Mouse (Mus musculus) large intestine, adult 2 months (tissue): ENCODE measurements around the gene Snx20. TPM values are rescaled to one million over a fixed set of nuclear protein-coding genes. Genes with fewer than 3 reads are reported as not detected.

Source experiments
- DNase-seq: peaks from one replicate; pipeline ENCODE4 v3.0.0-alpha.2; 2012; ENCODE audit warnings: low read depth, low spot score
- WGBS: fragments of 180-500 bp; shearing (Covaris S2); methylation state at CpG from one replicate; pipeline ENCODE4 v1.1.7; 2018; 5-methylcytosine and 5-hydroxymethylcytosine counted together
- polyA plus RNA-seq: library from polyadenylated mRNA; depleted of rRNA; stranded (reverse); fragments of >200 nt; gene quantifications from 2 replicates; pipeline ENCODE4 v1.2.3, GENCODE M21; 2012

Gene Snx20
- polyA plus RNA-seq, 1 experiment: 21.3 TPM

DNA sequence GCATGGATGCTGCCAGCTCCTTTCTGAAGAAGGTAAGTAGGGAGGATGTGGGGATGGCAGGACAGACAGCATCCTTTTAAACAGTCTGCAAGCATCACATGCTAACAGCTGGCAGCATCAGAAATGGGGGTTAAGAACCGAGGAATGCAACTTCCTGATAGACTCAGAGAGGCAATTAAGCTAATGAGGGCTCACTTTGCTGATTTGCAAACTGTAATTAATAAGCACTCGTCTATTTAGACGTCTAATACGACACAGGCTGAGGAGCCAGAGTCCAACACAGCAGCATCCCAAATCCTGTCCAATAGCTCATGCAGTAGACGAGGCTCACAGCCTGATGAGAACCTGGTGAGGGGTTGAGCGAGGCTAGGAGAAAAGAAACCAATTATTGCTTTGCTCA, 25.7 kb downstream of the Snx20 start:
- 69% methylated on average over 6 of the region's 6 CpGs for WGBS
- no peak for DNase-seq

DNA sequence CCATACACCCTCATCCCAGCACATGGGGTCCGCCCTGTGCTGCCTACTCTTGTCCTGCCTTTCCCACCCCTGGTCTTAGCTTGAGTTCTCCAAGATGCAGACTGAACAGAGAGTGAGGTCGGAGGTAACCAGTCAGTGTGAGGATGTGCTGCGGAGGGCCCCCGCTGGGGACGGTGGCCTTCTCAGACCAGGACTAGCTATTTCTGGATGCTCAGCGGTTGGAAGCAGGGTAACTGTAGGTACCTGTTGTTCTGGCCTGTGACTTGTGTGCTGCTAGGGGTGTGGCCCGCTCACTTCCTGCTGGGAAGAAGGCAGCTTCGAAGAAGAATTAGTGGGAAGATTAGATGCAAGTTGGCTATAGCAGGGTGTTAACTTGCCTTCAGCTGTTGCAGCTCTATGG, 26.9 kb downstream of the Snx20 start:
- no peak for DNase-seq
- 80% methylated on average over 8 of the region's 8 CpGs for WGBS

DNA sequence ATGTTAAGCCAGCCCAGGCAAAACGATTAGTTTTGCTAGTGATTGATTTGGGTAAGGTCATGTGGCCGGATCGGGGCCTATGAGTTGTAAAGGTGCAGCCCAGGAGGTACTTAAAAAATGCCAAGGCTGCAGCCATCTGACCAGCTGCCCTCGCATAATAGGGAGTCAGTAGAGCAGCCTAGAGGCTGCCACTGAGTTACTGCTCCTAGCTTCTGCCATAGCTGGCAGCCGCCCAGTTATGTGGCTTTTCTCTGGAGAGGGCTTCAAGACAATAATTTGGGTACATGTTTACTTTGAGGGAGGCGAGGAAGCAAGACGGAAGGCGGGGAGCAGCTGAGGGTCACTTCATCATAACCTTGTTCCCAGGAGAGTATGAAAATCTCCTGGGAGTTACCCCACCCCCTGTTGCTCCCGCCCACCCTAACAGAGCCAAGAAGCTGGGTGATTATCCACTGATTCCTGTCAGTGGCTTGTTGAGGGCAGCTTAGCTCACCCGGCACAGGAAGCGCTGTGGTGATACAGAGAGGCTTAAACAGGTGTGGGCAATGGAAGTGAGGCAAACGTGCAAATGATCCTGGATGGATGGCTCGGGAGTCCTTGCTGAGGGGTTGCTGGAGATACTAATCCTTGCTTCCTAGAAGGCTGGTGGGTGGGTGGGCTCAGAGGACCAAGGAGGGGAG, 30.4 kb downstream of the Snx20 start:
- DNase-seq: no peak
- WGBS: 27% methylated on average over 13 of the region's 13 CpGs

DNA sequence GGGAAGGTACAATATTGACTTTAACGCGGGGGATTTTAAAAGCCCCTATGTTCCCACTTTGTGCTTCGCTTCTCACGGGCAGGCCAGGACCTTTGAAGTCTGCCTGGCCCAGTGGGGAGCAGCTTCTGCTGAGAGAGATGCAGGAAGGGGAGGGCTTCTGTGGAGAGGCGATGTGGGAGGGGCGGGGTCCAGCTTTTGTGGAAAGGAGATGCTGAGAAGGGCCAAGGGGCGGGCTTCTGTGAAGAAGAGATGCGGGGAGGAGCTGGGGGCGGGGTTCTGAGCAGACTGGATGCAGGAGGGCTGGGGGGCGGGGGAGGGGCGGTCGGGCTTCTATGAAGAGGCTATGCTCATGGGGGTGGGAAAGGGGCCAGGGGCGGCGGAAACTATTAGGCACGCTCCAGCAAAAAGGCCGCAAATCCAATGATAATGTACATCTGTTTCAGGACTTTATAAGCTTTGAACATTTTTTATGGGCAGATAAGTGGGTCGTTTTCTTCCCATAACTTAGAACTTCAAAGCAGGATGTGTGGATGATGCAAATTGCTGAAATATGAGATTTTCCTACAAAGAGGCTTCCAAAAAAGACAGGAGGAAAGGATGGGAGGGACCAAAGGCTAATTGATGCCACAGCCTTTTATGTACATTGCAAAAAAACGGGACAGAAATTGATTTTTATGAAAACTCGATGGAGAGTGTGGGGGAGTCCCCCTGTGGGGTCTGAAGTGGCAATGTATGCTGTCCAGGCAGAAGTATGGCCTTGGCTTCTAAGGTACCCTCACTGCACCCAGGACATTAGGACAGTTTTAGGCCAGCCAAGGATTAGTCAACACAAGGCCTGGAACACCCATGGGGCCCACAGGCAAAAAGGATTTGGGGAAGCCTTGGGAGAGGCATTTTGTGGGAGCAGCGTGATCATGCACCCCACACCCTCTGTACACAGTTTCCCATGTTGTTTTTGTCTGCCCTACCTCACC, 31.6 kb downstream of the Snx20 start:
- DNase-seq: no peak
- 23% methylated on average over 20 of the region's 20 CpGs for WGBS

DNA sequence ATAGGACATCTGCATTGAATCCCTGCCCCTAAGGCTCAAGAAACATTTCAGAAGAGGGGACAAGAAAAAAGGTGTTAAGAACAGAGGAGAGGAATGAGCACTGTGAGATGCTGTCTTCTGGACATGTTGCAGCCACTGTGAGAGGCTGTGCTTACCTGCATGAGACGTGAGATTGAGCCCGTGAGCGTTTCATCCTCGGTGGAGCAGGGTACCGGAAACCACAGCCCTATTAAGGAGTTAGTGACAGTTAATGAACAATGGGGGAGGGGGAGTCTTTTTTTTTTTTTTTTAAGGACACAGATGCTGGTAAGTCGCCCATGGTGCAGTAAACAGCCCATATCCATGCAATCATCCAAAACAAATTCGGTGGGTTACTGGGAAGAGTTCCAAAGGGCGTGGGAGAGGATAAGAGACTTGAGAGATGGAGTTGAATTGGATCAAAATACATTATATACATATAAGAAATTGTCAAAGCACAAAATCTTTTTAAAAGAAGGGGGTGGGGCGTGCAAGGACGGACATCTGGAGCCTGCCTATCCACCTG, 32.4 kb downstream of the Snx20 start:
- 24% methylated on average over 10 of the region's 10 CpGs for WGBS
- no peak for DNase-seq

DNA sequence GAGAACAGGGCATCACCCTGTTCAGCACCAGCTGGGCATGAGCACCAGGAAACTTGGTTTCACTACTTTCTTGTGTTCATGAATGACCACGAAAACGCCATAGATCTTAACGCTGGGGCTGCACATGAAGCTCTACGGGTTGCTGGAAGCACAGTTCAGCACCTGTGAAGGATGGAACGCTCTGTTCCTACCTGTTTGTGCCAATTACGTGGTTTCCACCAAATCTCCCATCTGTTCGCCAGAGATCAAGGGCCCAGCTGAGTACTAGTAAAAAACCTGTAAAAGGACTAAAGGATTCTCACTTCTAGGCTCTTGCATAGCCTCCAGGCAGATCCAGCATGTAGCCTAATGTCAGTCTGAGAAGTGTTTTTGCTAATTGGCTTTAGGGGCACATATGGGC, 36.4 kb downstream of the Snx20 start:
- 84% methylated on average over 7 of the region's 7 CpGs for WGBS
- no peak for DNase-seq

DNA sequence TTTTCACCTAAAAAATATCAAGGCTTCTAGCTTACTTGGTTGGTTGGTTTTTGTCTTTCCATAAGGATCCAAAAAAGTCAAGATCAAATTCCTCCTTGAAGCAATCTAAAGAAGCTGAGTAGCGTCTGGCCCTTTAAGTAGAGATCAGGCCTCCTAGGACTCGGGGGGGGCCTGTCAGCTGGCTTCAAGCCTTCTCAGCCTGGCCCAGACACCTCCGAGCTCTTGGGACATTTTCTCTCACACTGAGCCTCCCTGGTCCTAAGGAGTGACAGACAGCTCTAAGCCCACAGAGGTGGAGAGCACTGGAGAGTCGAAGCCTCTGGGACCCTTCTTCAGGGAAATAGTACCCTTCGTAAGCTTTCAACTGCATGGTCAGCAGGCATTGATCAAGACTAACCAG, 37.4 kb downstream of the Snx20 start:
- DNase-seq: no peak
- WGBS: 67% methylated on average over 5 of the region's 5 CpGs

DNA sequence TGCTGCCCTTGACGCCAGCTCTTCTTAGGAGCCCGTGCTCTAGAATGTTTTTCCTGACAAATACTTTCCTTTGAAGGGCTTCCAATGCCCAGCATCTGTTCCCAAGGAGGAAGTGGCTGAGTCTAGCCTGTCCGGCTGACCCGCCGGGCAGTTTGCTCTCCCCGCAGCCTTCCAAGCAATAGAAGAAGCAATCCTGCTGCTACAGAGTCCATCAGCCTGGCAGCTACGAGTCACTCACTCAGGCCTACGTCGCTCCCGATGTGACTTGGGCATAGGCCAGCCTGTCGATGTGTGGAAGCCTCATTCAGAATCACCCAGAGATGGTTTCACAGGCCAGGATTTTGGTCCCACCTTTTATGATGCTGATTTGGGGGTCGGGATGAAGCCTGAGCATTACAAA, 39.9 kb downstream of the Snx20 start:
- DNase-seq: no peak
- 79% methylated on average over 12 of the region's 12 CpGs for WGBS

DNA sequence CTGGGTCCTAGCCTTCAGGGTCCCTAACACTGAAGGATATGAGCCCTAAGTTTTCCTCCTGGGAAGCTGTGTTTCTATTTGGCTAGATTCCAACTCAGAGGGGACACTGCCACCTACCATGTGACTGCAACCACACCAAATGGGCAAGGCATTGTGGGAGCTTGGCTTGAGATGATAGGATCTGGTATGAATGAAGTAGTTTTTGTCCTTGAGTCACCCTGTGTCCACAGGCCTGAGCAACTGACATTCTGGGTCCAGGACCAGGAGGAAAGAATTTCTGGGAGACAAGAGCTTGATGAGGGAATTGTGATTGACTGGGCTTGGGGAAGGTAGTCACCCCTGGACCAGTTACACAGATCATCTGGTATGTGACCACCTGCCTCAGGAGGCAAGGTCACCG, 42.0 kb downstream of the Snx20 start:
- 97% methylated on average over 1 of the region's 1 CpGs for WGBS
- no peak for DNase-seq

DNA sequence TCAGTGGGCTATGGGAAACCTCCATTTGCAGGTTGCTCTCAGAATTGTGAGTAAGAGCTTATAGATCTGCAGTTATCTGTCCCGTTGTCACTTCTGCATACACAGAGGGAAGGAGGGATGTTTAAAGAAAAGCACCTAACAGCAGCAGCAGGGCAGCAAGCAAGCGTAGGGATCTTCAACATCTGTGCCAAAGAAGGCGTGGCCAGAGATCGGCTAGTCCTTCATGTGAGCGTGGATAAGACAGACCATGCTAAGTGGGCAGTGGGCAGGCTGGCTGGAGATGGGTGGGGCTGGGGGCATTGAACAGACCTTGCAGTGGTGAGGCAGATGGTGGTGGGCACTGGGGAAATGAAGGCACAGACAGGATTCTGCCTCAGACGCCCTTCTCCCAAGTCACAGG, 45.7 kb downstream of the Snx20 start:
- WGBS: 57% methylated on average over 6 of the region's 6 CpGs
- DNase-seq: no peak

DNA sequence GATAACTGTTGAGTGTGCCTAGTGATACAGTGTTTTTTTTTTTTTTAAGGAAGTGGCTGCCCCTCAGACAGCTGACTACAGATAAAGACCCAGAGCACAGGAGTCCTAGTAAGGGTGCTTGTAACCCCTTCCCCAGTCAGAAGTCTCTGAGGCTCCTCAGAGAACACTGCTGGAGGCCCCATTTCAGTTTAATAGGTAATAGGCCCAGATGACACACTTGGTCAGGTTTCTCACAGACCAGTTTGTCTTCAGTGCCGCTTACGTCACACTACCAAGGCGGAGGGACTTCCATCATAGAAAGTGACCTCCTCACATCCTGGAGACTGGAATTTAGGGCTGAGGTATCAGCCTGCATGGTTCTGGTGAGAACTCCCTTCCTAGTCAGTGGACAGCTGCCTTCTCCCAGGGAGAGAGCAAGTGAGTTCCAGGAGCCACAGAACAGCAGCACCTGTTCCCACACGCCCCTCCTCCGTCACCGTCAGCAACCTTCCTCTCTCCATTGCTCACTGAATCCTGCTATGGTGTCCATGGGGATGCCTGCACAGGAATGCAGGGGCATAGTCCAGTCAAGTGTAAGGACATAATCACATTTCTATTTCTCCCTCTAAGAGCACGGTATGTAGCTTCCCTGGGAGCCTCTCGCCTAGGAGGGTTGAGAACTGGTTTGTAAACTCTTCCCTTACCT, 47.6 kb downstream of the Snx20 start:
- 88% methylated on average over 8 of the region's 8 CpGs for WGBS
- no peak for DNase-seq

DNA sequence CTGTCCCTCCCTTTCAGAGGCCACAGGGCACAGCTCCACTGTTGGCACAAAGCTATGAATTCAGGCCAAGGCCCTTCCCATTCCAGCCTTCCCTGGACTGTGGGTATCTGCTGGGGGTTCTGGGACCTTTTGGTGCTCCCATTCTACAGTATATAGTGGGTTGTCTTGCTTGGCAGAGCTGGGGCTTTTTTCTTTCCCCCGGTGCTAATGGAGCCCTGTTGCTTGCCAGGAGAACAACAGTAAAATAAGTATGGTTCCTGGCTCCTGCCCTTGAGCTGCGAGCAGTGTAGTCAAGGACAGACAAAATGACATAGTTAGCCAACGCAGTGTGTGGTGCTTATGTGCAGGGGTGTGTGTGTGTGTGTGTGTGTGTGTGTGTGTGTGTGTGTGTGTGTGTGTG, 52.1 kb downstream of the Snx20 start:
- 75% methylated on average over 3 of the region's 3 CpGs for WGBS

DNA sequence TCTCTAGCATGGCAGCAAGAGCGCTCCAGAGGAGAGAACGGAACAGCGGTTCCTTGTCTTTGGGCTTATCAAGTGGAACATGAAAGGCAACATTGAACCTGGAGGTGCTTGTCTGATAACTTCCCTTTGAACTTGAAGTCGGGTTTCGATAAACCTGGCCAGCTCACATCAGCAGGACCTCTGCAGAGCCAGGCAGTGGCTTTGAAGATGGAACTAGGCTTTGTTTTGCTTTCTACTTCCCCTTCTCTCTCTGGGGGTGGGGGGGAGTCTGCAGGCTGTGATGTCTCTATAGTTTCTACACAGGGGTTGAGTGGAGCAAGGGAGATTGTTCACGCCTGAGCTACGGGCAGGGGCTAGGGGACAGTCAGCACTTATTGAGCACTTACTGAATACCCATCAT, 55.1 kb downstream of the Snx20 start:
- DNase-seq: no peak
- WGBS: 84% methylated on average over 7 of the region's 7 CpGs

More for the DNA sequence above, 52.1 kb downstream of the Snx20 start:
- DNase-seq: no peak

DNA sequence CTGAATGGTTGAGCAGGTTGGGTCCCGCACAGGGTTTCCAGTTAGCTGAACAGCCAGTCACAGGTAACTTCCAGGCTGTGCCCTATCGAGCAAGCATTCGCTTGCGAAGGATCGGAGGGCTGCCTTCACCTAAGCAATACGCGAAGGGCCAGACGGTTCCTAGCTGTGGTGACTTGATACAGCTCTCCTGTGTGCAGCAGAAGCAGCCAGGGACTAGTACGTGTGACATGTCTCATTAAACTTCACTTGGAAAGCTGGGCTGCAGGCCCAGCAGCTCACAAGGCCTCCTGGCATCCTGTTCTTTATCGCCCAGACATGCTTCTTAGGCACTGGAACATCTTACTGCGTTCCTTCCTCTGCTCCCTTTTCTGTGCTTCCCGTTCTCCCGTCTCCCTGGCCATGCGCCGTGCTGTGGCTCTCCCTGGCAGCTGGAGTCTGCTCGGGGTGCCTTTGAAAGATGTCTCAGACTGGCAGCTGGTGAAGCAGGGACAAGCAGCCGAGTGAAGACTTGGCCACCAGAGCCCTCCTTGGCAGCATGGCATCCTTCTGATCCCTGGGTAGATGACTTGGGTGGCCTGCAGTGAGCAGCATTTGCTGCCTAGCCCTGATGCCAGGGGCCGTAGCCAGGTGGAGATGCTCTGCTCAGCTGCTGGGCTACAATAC, 56.1 kb downstream of the Snx20 start:
- 84% methylated on average over 18 of the region's 18 CpGs for WGBS
- DNase-seq: no peak

DNA sequence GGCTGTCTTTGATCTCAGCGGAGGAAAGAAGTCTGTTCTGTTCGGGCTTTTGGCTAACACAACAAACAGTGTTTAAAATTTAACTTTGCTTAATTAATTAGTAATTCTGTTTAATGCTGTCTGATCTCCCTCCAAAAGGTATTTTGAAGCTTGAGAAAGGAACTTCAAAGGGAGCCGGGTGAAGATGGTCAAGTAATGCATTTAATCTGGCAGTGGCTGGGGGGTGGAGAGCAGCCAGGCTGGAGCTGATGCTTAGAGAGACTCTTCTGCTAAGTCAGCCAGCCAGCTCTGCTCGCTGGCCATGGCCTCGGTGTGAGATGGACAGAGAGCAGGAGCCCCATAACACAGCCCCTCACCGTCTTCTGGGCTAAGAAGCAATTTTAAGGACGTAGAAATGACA, 56.7 kb downstream of the Snx20 start:
- 63% methylated on average over 7 of the region's 7 CpGs for WGBS
- DNase-seq: no peak

DNA sequence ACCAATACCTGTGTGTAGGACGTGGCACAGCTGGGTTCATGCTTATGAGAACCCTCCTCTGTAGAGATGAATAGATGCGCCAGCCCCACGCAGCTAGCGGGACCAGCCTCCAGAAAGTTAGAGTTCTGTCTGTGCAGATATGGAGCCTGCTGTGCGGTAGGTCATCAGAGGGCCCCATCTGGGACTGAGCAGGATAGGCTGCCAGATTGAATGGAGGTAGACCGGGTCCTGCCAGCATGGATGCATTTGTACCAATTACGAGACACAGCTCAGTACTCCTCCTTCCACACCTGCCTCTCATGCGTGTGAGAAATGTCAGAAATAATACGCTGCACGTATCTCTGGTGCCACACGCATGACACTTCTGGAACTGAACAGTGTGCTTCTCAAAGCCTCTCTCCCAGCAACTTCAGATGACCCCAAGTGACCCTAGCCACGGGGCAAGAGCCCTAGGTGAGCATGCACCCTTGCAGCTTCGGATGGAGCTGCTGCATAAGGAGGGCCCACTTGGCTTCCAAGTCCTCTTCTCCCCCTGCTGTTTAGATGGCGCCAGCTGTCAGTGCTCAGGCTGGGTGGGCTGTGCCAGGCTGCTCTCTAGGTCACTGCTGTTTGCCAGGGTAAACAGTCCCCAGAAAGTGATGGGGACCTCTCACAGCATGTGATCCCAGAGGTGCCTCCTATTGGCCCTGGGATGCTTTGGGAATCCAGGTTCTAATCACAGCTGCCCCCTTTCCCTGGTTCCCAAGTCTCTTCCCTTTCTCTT, 57.3 kb downstream of the Snx20 start:
- no peak for DNase-seq
- 82% methylated on average over 14 of the region's 14 CpGs for WGBS

DNA sequence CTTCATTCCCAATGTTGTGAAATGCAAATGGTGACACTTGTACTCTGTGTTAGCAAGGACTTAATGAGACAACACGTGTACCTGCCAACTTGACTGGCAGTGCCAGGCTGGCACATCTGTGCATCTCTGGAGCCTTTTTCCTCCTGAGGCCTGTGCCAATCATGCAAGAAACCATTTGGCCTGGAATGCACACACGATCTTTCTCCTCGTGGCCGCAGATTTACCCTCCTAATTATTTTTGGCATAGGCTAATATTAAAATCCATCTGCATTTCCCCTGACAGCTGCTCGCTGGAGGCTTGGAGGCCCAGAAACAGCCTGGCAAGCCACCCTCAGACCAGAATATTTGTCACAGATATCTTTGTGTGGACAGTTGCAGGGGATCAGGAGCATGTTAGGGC, 58.3 kb downstream of the Snx20 start:
- WGBS: 80% methylated on average over 5 of the region's 5 CpGs
- no peak for DNase-seq
